Mouse (Mus musculus) embryonic fibroblast, embryonic 13.5 days (primary cell): ENCODE measurements around the gene Med9.

Source experiments
- CTCF ChIP-seq: IDR thresholded peaks from 2 replicates; pipeline ENCODE4 v1.5.1; 2011; ENCODE audit warnings: mild to moderate bottlenecking, control low read depth, low read length, moderate library complexity, borderline replicate concordance; ENCODE audit not compliant: insufficient read depth
- POLR2A ChIP-seq: IDR thresholded peaks from 2 replicates; pipeline ENCODE4 v1.6.1; 2011; ENCODE audit warnings: low read depth, mild to moderate bottlenecking, control low read depth, low read length, moderate library complexity

GRCm38 (mm10) chr11:59919401-59919800 is 28.6 kb upstream of the Med9 start:
- no peak for TF ChIP-seq CTCF
- no peak for TF ChIP-seq POLR2A
